Comparison of ENCODE assay signal across 9 mouse cellular contexts in genomic region chr7:58730201-58730600, GRCm38 (mm10).
DNase-seq lines count a peak whose midpoint lies in the region; ATAC-seq and TF ChIP-seq lines count a peak whose summit lies in the region.
"Had no signal": no experiment of that assay in that cellular context is flagged by ENCODE, and none has a peak within 500 bp of the region (broad histone marks: within the 10 kb centered on the region; RNA-seq: fewer than 3 reads in every experiment).

No protein-coding gene starts in this region.

- H3K27ac ChIP-seq in lung, embryonic 14.5 days (ENCODE audit: low read depth) = no peak overlapping the region
- H3K27ac ChIP-seq: liver, embryonic 14.5 days had no signal

- no peak overlapping the region for H3K9ac ChIP-seq in lung, embryonic 14.5 days
- H3K9ac ChIP-seq: liver, embryonic 14.5 days had no signal

- 15% methylated on average over 8 of the region's 8 CpGs for WGBS in lung, embryonic 14.5 days

- no peaks in the 10 kb centered on the region for H3K9me3 ChIP-seq in lung, embryonic 14.5 days (ENCODE audit: low read depth, low read length)

- H3K27me3 ChIP-seq in lung, embryonic 14.5 days (ENCODE audit: insufficient read depth, low read length) = no peaks in the 10 kb centered on the region

- H3K4me3 ChIP-seq in lung, embryonic 14.5 days (ENCODE audit: low read depth, low read length) = no peak overlapping the region

- no peak for TF ChIP-seq CTCF in lung, embryonic 14.5 days (IDR thresholded peaks at IDR 0.05; ENCODE audit: low read depth)

- peaks cover 14% of the 10 kb centered on the region for H3K4me1 ChIP-seq in lung, embryonic 14.5 days (ENCODE audit: insufficient read depth)

- H3K36me3 ChIP-seq in lung, embryonic 14.5 days (ENCODE audit: insufficient read depth) = no peaks in the 10 kb centered on the region

- no peak for DNase-seq in cerebellum, postnatal 4 days (ENCODE audit: low spot score in 2 of 2)
- DNase-seq in lung, embryonic 14.5 days = peak; percentile 41
- DNase-seq in lung, postnatal 4 days = no peak
- peak; percentile 78 for DNase-seq in layer of hippocampus, adult 11-12 months (ENCODE audit: low spot score)
- peak; percentile 73 to 77 for DNase-seq in right cerebral cortex, adult 2 months (ENCODE audit: low spot score in 2 of 2)
- no peak for DNase-seq in lung, postnatal 10 days
- no peak for DNase-seq in natural killer cell, adult 2 months (ENCODE audit: low spot score in 2 of 2)

- no peak overlapping the region for H3K4me2 ChIP-seq in lung, embryonic 14.5 days

- peak; percentile 74 for ATAC-seq in cerebellum, adult (ENCODE audit: insufficient number of reproducible peaks, low FRiP score, low TSS enrichment)
- ATAC-seq in lung, embryonic 14.5 days (ENCODE audit: insufficient read depth) = peak; percentile 58; the same call in 1 of the 2 replicates

Comparison
In these comparisons a context has a peak if more than half of its experiments do, and no peak if none do; other contexts are left out.
1. DNase-seq: peak in lung, embryonic 14.5 days (single experiment), layer of hippocampus, adult 11-12 months (single experiment) and right cerebral cortex, adult 2 months (2 of 2); none in cerebellum, postnatal 4 days (0 of 2), lung, postnatal 4 days (0 of 2), lung, postnatal 10 days (single experiment) and natural killer cell, adult 2 months (0 of 2).